Mouse (Mus musculus) natural killer cell, adult 2 months (primary cell): ENCODE measurements at regions not wholly inside any gene's neighbourhood (a gene's known extent, or its start where the extent isn't known, plus 50 kb on each side); places are given as distances from the start of the nearest gene placed in this dataset.

ENCODE experiments used
- DNase-seq, 2 experiments: peaks; one replicate each; pipeline ENCODE4 v3.0.0; 2022; ENCODE audit warnings: low spot score in 2 of 2

- DNase-seq, result no peak
These were observed 121.7 kb upstream of the Prep start for GRCm38 (mm10) chr10:44945205-44945725.

DNA sequence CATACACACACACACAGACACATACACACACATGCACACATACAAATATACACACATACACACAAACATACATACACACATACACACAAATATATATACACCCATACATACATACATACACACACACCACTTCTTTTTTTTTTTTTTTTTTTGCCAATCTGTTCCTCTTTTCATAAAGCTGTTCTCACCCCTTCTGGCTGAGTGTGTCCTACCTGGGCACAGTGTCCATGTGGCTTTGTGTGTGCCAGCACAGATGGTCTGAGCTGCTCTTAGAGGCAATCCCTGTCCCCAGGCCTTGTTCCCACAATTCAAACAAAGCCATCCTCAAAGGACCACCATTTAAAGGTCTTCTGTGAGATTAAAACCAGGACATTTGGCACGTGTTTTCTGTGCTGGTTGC lies 127.6 kb upstream of the Prep start:
- no peak for DNase-seq

DNA sequence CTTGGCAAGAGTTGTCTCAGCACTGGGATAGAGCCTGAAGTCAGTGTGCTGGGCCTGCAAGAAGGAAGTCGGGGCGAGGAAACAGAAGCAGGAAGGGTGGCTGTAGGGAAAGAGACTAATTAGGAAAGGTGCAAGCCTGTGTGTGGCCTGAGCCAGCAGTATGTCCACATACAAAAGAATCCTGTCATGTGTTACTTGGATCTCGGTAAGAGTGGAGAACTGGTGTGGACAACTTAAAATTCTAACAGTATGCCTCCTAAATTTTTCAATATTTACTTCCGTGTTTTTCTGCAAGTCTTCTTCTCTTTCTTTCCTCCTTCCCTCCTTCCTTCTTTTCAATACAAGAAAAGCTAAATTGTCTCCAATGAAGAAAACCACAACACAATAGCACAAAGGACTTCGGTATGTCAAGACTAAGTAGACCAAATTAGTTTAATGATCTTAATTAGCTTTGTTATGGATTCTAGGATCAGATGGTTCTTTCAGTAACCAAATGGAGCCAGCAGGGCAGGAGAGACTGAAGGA lies 130.0 kb upstream of the Prep start:
- DNase-seq, result no peak

GRCm38 (mm10) chr10:44930796-44931195 lies 136.2 kb upstream of the Prep start:
- DNase-seq, result no peak

DNA sequence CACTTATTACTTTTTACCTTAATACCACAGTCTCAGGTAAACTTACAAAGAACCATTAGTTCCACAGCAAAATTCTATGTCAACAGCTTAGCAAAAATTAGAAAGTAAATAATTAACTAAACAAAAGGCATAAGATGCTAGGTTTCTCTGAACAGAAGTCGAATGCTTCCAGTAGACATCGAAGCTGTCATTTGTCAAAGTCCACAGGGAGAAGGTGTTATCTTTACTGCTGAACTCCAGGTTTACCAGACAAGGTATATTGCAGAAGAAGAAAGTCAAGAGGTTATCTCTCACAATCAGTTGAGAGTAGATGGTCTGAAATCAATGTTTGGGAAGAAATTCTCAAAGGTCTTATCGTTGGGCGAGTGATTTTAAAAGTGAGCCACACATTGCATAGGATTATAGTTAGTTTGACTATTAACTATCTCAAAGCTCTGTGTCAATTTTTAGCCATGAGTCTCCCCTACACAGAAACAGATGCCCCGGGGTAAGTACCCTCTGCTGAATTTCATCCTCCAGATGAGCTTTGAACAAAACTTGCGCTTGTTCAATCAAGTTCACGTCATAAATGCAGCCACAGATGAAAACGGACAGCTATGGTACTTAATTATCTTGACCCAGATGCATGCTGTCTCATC lies 153.1 kb upstream of the Prep start:
- no peak for DNase-seq

DNA sequence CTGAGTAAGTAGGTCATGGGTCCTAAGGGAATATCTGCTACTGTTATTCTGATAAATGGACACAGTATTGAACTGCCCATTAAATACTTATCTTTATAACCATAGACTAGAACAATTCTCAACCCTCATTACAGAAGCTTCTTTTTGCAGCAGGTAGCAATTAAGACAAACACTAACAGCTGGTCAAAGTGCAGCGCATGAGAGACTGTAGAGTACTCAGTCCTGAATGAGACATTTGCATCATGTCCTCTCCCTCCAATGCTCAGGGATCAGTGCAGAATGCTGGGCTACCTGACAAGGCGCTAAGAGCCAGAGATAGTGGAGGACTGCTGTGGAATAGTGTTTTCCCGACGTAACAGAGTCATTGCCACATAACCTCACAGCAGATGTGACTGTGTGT lies 162.5 kb upstream of the Prep start:
- no peak for DNase-seq

GRCm38 (mm10) chr10:44901203-44901602 lies 165.8 kb upstream of the Prep start:
- no peak for DNase-seq

- no peak for DNase-seq
These were observed 174.9 kb upstream of the Prep start for GRCm38 (mm10) chr10:44892124-44892523.

DNA sequence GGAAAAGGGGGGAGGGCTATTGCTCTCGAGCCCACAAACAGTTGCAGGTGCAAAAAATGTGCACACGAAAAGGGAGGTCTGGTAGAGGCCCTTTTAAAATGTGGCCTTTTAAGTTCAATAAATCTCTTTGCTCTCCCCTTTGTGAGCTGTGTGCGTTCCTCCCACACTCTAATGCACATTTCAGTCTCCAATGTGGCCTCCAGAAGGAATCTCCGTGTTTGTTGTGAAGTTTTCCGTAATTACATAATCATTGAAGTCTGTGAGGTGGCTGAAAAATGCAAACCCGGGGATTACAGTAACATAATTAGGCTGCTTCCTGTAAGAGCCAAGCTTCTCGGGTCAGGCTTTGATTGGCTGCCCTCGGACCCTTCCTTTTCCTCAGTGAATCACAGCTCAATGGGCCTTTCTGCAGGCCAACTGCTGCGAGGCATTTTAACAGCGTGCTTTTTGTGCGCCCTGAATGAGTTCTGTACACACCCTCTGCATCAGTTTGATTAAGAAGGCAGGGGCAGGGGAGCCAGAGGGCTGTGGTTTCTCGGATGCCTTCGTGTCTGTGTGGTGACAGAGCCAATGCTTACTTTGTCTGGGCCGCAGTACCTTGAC lies 179.8 kb upstream of the Prep start:
- no peak for DNase-seq

GRCm38 (mm10) chr10:44881967-44882366 lies 185.0 kb upstream of the Prep start:
- DNase-seq, result no peak

GRCm38 (mm10) chr10:44877076-44877663 lies 189.8 kb upstream of the Prep start:
- DNase-seq, result no peak

DNA sequence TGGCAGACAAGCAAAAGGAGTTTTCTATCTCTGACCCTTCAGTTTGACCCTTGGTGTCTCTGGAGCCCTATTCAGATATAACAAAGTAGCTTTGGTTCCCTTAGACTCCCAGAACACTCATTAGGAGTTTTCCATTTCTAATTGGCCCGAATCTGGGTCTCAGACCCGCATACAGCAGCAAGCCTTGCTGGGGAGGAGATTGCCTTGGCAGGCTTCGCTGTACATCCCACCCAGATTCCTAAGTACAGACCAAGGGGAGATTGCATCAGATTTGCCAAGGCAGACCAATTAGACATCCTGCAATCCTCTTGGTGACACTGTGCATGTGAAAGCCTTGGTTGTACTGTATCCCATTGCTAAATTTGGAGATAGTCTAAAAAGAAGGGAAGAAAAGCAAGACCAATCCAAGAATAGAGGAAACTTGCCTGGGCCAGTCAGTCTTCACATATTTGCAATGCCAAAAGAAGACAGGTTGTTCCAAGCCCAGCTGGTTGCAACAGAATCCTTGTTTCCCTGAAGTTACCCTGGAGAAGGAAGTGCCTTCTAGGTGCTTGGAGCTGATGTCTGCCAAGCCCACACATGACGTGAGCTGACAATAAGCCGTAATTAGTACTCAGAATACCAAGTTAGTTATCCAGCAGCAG lies 193.2 kb upstream of the Prep start:
- DNase-seq, result no peak

- DNase-seq, result no peak
These were observed 202.7 kb upstream of the Prep start for GRCm38 (mm10) chr10:44864191-44864747.

- no peak for DNase-seq
These were observed 204.7 kb upstream of the Prep start for GRCm38 (mm10) chr10:44862360-44862674.

- no peak for DNase-seq
These were observed 205.2 kb upstream of the Prep start for GRCm38 (mm10) chr10:44861671-44862359.

DNA sequence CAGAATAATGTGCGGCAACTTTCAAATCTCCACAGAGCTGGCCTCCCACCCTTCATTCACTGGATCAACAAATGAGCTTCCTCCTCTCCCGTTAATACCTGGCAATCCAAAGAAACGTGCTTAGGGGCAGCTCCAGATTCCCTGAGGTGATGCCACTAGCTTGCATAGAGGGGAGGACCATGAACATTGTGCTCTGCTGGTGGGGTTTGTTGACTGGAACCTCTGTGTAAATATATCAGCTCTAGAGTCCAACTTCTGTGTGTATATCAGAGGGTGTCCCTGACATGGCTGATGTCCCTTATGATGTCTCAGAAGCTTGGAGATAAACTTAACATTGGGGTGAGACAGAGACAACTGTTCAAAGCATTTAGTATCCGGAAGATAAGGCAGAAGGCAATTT lies 209.6 kb upstream of the Prep start:
- no peak for DNase-seq

- no peak for DNase-seq
These were observed 212.9 kb upstream of the Prep start for GRCm38 (mm10) chr10:44854109-44854508.

- DNase-seq, result no peak
These were observed 218.0 kb upstream of the Prep start for GRCm38 (mm10) chr10:44849016-44849415.

- DNase-seq, result no peak
These were observed 220.2 kb upstream of the Prep start for GRCm38 (mm10) chr10:44846765-44847164.

DNA sequence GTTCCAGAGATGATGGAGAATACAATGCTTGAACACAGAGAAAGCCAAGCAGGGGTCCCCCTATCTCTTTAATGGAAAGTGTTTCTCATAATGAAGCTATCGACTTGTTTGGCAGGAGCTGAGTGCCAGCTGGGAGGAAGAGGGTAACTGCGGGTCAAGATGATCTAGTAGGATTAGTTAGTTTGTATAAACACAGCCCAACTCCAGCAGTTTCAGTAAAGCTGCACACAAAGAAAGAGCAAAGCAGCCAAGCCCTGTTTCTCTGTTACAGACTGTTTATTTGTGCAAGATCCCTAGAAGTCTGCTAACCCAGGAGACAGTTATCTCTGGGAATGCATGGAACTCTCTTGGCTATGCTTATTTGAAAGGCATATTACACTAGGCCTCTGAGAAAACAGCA lies 220.9 kb upstream of the Prep start:
- DNase-seq, result no peak

DNA sequence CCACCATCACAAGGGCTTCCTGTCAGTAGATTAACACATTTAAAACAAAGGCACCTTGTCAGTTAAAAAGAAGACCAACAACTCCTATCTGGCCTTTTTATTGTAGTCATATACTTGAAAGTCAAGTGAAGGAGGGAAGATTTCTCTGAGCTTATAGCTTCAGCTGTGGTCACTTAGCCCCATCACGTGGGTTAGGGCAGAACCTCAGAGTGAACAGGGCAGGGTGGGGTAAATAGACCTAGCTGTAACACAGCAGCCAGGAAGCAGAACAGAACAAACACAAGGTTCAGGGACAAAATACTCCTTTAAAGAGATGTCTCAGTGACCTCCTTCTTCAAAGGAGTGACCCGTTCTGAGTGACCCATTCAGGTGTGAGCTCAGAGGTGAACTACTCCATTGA lies 226.6 kb upstream of the Prep start:
- DNase-seq, result peak; percentile 15 to 38

DNA sequence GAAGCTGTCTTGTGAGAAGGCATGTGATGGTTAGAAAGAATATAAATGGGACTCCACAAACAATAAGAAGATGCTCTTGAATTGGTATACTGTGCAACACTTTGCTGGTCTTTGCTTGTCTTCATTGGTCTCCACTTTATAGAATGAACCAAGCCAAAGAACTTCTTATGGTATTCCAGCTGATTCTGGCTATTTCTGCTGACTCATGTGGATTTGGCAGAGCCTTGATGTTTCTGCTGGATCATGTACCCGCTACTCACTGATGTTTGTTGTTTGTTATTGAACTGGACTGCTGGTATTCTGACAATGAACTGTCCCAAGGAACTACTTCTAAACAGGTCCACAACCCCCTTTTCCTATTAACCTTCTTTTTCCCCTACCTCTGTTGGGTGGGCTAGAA lies 234.5 kb upstream of the Prep start:
- DNase-seq, result no peak
